ENCODE assay signal across 8 mouse cellular contexts in the genomic region with DNA sequence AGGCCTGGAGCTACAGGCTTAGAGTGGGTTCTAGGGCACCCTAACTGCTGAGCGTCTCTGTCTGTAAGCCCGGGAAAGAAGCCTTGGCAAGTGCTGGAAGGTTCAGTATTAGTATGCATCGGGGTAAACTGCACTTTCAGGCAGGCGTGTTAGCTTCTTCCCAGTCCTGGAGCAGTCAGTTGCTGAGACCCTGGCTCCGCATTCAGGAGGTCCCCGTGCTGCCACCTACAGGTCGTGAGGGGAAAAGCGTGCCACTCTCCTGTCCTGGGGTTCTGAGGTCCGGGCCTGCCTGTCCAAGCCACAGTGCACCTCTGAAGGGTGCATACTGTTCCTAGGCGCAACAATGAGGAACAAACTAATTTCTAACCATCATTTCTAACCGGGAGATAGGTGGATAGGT. TPM values are rescaled to one million over a fixed set of nuclear protein-coding genes. Genes with fewer than 3 reads are reported as not detected.
DNase-seq lines count a peak whose midpoint lies in the region; ATAC-seq and TF ChIP-seq lines count a peak whose summit lies in the region.

No protein-coding gene starts in this region.

- no peak for TF ChIP-seq POLR2A in cerebellum, adult 2 months (IDR thresholded peaks at IDR 0.05; ENCODE audit: borderline replicate concordance, insufficient read depth, low read length)

- no peak overlapping the region for H3K27ac ChIP-seq in cerebellum, adult 2 months (ENCODE audit: insufficient read depth, low read length)
- H3K27ac ChIP-seq in hindbrain, embryonic 14.5 days = no peak overlapping the region

- H3K36me3 ChIP-seq in hindbrain, embryonic 14.5 days (replicated peaks; ENCODE audit: control insufficient read depth, insufficient read depth) = no peaks in the 10 kb centered on the region
- no peaks in the 10 kb centered on the region for H3K36me3 ChIP-seq in megakaryocyte, embryonic 14.5 days (replicated peaks; ENCODE audit: low read length)

- no peaks in the 10 kb centered on the region for H3K9me3 ChIP-seq in hindbrain, embryonic 14.5 days (ENCODE audit: control insufficient read depth, low read length)
- no peaks in the 10 kb centered on the region for H3K9me3 ChIP-seq in megakaryocyte, embryonic 14.5 days

- H3K4me2 ChIP-seq in hindbrain, embryonic 14.5 days (replicated peaks) = no peak overlapping the region

- DNase-seq in NIH3T3 (ENCODE audit: low read depth) = peak; percentile 84
- peak; percentile 58 to 72 for DNase-seq in cerebellum, adult 2 months
- DNase-seq in frontal cortex, postnatal 14 days (ENCODE audit: low spot score in 2 of 2) = peak; percentile 48 to 73
- DNase-seq in hindbrain, embryonic 14.5 days (ENCODE audit: low spot score) = peak; percentile 85
- DNase-seq in layer of hippocampus, postnatal 36 days = peak; percentile 66 to 68
- DNase-seq in right cerebral cortex, adult 2 months (ENCODE audit: low spot score in 2 of 2) = peak; percentile 75 to 79
- peak; percentile 61 for DNase-seq in urinary bladder, postnatal 25 days (ENCODE audit: low spot score)

- H3K4me3 ChIP-seq in cerebellum, adult 2 months (replicated peaks; ENCODE audit: insufficient read depth, low read depth, low read length) = no peak overlapping the region
- no peak overlapping the region for H3K4me3 ChIP-seq in hindbrain, embryonic 14.5 days (replicated peaks; ENCODE audit: low read length)
- peak overlapping the region; percentile 47 for H3K4me3 ChIP-seq in megakaryocyte, embryonic 14.5 days (replicated peaks)

- H3K9ac ChIP-seq in hindbrain, embryonic 14.5 days = no peak overlapping the region

- no peaks in the 10 kb centered on the region for H3K27me3 ChIP-seq in cerebellum, adult 2 months (ENCODE audit: control insufficient read depth, insufficient read depth, low read length)
- no peaks in the 10 kb centered on the region for H3K27me3 ChIP-seq in hindbrain, embryonic 14.5 days (ENCODE audit: control insufficient read depth, insufficient read depth, low read length)
- peaks cover 9% of the 10 kb centered on the region for H3K27me3 ChIP-seq in megakaryocyte, embryonic 14.5 days (replicated peaks)

- TF ChIP-seq CTCF in cerebellum, adult 2 months (IDR thresholded peaks at IDR 0.05; ENCODE audit: borderline replicate concordance, insufficient read depth, low read depth, low read length) = peak; percentile 88

- H3K4me1 ChIP-seq in cerebellum, adult 2 months (ENCODE audit: control insufficient read depth, insufficient read depth, low read length) = no peaks in the 10 kb centered on the region
- H3K4me1 ChIP-seq in hindbrain, embryonic 14.5 days (replicated peaks; ENCODE audit: control insufficient read depth, insufficient read depth, low read length) = no peaks in the 10 kb centered on the region
- H3K4me1 ChIP-seq in megakaryocyte, embryonic 14.5 days = peaks cover 4% of the 10 kb centered on the region; the same call in 1 of the 2 replicates

- ATAC-seq in hindbrain, embryonic 14.5 days (ENCODE audit: low FRiP score) = peak; percentile 88

- 9% methylated on average over 11 of the region's 11 CpGs for WGBS in cerebellum, adult 2 months
- WGBS in hindbrain, embryonic 14.5 days = 3% methylated on average over 11 of the region's 11 CpGs

RNA-seq across cellular contexts. Expression of a gene that starts 10.6 kb away (rescaled TPM):
- polyA plus RNA-seq in cerebellum, adult 2 months (2012; rRNA removed) = 3.2 and 3.5 TPM in 2 replicates
- polyA plus RNA-seq in hindbrain, embryonic 14.5 days (2014; fragmentation: Nextera tagmentation; extraction: Ambion mirVana) = 8.4 and 9.9 TPM in 2 replicates
- 1 to 10 TPM; 4.0 to 5.1 TPM for total RNA-seq in layer of hippocampus, postnatal 36 days (2021)
- polyA plus RNA-seq in megakaryocyte, embryonic 14.5 days (2012; ENCODE audit: insufficient read depth, low replicate concordance) = not detected in 2 replicates
